Mouse (Mus musculus): ENCODE data around the gene Col5a1.

DNA sequence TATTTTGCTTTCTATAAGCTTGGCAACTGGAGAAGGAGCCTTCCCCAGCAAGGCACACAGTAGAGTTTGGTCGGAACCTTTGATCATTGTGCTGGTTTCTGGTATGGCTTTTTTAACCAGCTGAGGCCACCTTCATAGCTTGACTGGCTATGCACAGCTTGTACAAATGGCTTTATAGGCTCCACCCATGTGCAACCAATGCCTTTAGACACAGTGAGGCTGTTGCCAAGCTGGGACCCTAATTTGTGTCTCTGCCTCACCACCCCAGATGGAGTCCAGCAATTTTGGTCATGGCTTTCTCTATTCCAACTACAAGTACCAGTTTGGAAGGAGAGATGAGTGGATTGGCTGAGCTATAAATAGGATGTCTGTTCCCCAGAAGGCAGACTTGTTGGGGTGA is 15.6 kb upstream of the Col5a1 start:
- no peak for TF ChIP-seq CTCF (IDR thresholded peaks at IDR 0.05; ENCODE audit: insufficient read depth, low read depth, low read length)
- TF ChIP-seq POLR2A (IDR thresholded peaks at IDR 0.05; ENCODE audit: insufficient read depth, low read depth, low read length): no peak

All from olfactory bulb, adult 2 months (tissue).